Mouse (Mus musculus) neural tube, embryonic 14.5 days (tissue): ENCODE results near the gene Plcl2. TPM values are rescaled to one million over a fixed set of nuclear protein-coding genes. Genes with fewer than 3 reads are reported as not detected.
"Not testable (repeated sequence)": the region's sequence is repeated elsewhere in the genome, so short reads cannot be mapped to it uniquely, and the experiment has no call there.

Experiments
- ATAC-seq: fragments of 200-750 bp; cut with Nextera tagmentation; 2 replicates; pipeline ENCODE4 v1.8.0; 2017; ENCODE audit warnings: low read depth, mild to moderate bottlenecking, moderate TSS enrichment, moderate library complexity
- H3K27ac ChIP-seq: fragments of 300-500 bp; sonication (generic); 2 replicates; pipeline ENCODE4 v1.5.1; 2014; ENCODE audit warnings: low read depth, mild to moderate bottlenecking, control low read depth, low read length, moderate library complexity, mixed read lengths
- H3K27me3 ChIP-seq: fragments of 300-500 bp; sonication (generic); 2 replicates; pipeline ENCODE4 v1.6.1; 2014; ENCODE audit warnings: low read length; ENCODE audit not compliant: control insufficient read depth, insufficient read depth
- H3K36me3 ChIP-seq: fragments of 300-500 bp; sonication (generic); 2 replicates; pipeline ENCODE4 v1.6.1; 2014; ENCODE audit warnings: low read length, mixed read lengths; ENCODE audit not compliant: control insufficient read depth, insufficient read depth
- H3K4me1 ChIP-seq: fragments of 300-500 bp; sonication (generic); 2 replicates; pipeline ENCODE4 v1.6.1; 2014; ENCODE audit warnings: low read length; ENCODE audit not compliant: control insufficient read depth, insufficient read depth
- H3K4me2 ChIP-seq: fragments of 300-500 bp; sonication (generic); 2 replicates; pipeline ENCODE4 v1.6.1; 2014; ENCODE audit warnings: mild to moderate bottlenecking, low read depth, low read length, control low read depth
- H3K4me3 ChIP-seq: fragments of 300-500 bp; sonication (generic); 2 replicates; pipeline ENCODE4 v1.5.1; 2014; ENCODE audit warnings: low read depth, low read length, control low read depth, mixed read lengths
- H3K9ac ChIP-seq: fragments of 300-500 bp; sonication (generic); replicated peaks from 2 replicates; pipeline ENCODE4 v1.6.1; 2014; ENCODE audit warnings: low read depth, mild to moderate bottlenecking, control low read depth, low read length, mixed read lengths
- H3K9me3 ChIP-seq: fragments of 300-500 bp; sonication (generic); 2 replicates; pipeline ENCODE4 v1.6.1; 2016; ENCODE audit warnings: low read length; ENCODE audit not compliant: control insufficient read depth
- WGBS: fragments of 180-500 bp; shearing (Covaris S2); extraction: QIAGEN DNeasy Blood & Tissue Kit; methylation state at CpG from one replicate; pipeline ENCODE4 v1.1.7; 2014; 5-methylcytosine and 5-hydroxymethylcytosine counted together
- polyA plus RNA-seq: library from polyadenylated mRNA; unstranded; fragments of >200 nt; fragmentation: Nextera tagmentation; extraction: Ambion mirVana; gene quantifications from 2 replicates; pipeline ENCODE4 v1.2.1, GENCODE M21; 2014

Gene Plcl2
- polyA plus RNA-seq, 1 experiment from 2014 or later: 13.6 TPM

- 80% methylated on average over 3 of the region's 3 CpGs for WGBS
- Histone ChIP-seq H3K4me1 (0 out of 2 replicates have a peak, but pooled peaks cover 4% of the 10 kb centered on the region), H3K27ac (no peak overlapping the region), H3K4me2 (no peak overlapping the region), H3K4me3 (no peak overlapping the region), H3K36me3 (no peaks in the 10 kb centered on the region), H3K9me3 (no peaks in the 10 kb centered on the region), H3K9ac (no peak overlapping the region), H3K27me3 (no peaks in the 10 kb centered on the region)
- ATAC-seq: no peak
Measured at GRCm38 (mm10) chr17:50621996-50622395, 112.8 kb downstream of the Plcl2 start.

GRCm38 (mm10) chr17:50625584-50625983, 116.4 kb downstream of the Plcl2 start:
- H3K27ac ChIP-seq: no peak overlapping the region
- no peak overlapping the region for H3K4me3 ChIP-seq
- H3K4me1 ChIP-seq: 0 out of 2 replicates have a peak, but pooled peaks cover 4% of the 10 kb centered on the region
- no peaks in the 10 kb centered on the region for H3K9me3 ChIP-seq
- no peak overlapping the region for H3K9ac ChIP-seq
- no peak for ATAC-seq
- H3K36me3 ChIP-seq: no peaks in the 10 kb centered on the region
- H3K4me2 ChIP-seq: no peak overlapping the region
- WGBS: 91% methylated on average over 4 of the region's 4 CpGs
- H3K27me3 ChIP-seq: no peaks in the 10 kb centered on the region

- WGBS: 89% methylated on average over 3 of the region's 3 CpGs
- Histone ChIP-seq H3K27ac (no peak overlapping the region), H3K9me3 (no peaks in the 10 kb centered on the region), H3K4me2 (no peak overlapping the region), H3K27me3 (no peaks in the 10 kb centered on the region), H3K9ac (no peak overlapping the region), H3K36me3 (no peaks in the 10 kb centered on the region), H3K4me1 (0 out of 2 replicates have a peak, but pooled peaks cover 4% of the 10 kb centered on the region), H3K4me3 (no peak overlapping the region)
- peak; percentile 41; the same call in 1 of the 2 replicates for ATAC-seq
Measured at GRCm38 (mm10) chr17:50627658-50628057, 118.5 kb downstream of the Plcl2 start.

GRCm38 (mm10) chr17:50628716-50629115, 119.5 kb downstream of the Plcl2 start:
- H3K9me3 ChIP-seq: no peaks in the 10 kb centered on the region
- 0 out of 2 replicates have a peak, but pooled peaks cover under 1% of the 10 kb centered on the region for H3K4me1 ChIP-seq
- H3K36me3 ChIP-seq: no peaks in the 10 kb centered on the region
- no peaks in the 10 kb centered on the region for H3K27me3 ChIP-seq
- no peak overlapping the region for H3K4me2 ChIP-seq
- no peak overlapping the region for H3K9ac ChIP-seq
- no peak overlapping the region for H3K27ac ChIP-seq
- H3K4me3 ChIP-seq: no peak overlapping the region
- ATAC-seq: no peak

GRCm38 (mm10) chr17:50630992-50631391, 121.8 kb downstream of the Plcl2 start:
- H3K9ac ChIP-seq, H3K36me3 ChIP-seq, H3K27me3 ChIP-seq, H3K27ac ChIP-seq, H3K9me3 ChIP-seq, H3K4me3 ChIP-seq, H3K4me2 ChIP-seq, H3K4me1 ChIP-seq, ATAC-seq: not testable (repeated sequence)

- Histone ChIP-seq H3K4me3 (no peak overlapping the region), H3K36me3 (no peaks in the 10 kb centered on the region), H3K4me2 (no peak overlapping the region), H3K27ac (no peak overlapping the region), H3K9me3 (no peaks in the 10 kb centered on the region), H3K4me1 (no peaks in the 10 kb centered on the region), H3K27me3 (no peaks in the 10 kb centered on the region), H3K9ac (no peak overlapping the region)
- WGBS: 79% methylated on average over 7 of the region's 7 CpGs
- ATAC-seq: 0 out of 2 replicates have a peak, but pooled peaks have one; percentile 44
Measured at GRCm38 (mm10) chr17:50634008-50634871, 125.0 kb downstream of the Plcl2 start.

- ATAC-seq: no peak
- 81% methylated on average over 8 of the region's 8 CpGs for WGBS
- H3K9ac ChIP-seq: no peak overlapping the region
Measured at GRCm38 (mm10) chr17:50635961-50636585, 126.9 kb downstream of the Plcl2 start.

GRCm38 (mm10) chr17:50638791-50639190, 129.6 kb downstream of the Plcl2 start:
- no peaks in the 10 kb centered on the region for H3K9me3 ChIP-seq
- H3K4me3 ChIP-seq: no peak overlapping the region
- no peak for ATAC-seq
- no peaks in the 10 kb centered on the region for H3K36me3 ChIP-seq
- no peak overlapping the region for H3K9ac ChIP-seq
- no peaks in the 10 kb centered on the region for H3K27me3 ChIP-seq
- 81% methylated on average over 3 of the region's 3 CpGs for WGBS
- no peak overlapping the region for H3K4me2 ChIP-seq
- H3K4me1 ChIP-seq: no peaks in the 10 kb centered on the region
- no peak overlapping the region for H3K27ac ChIP-seq

More at GRCm38 (mm10) chr17:50635961-50636585, 126.9 kb downstream of the Plcl2 start:
- no peaks in the 10 kb centered on the region for H3K9me3 ChIP-seq
- H3K27me3 ChIP-seq: no peaks in the 10 kb centered on the region
- no peaks in the 10 kb centered on the region for H3K36me3 ChIP-seq
- H3K4me3 ChIP-seq: no peak overlapping the region
- H3K27ac ChIP-seq: no peak overlapping the region
- H3K4me1 ChIP-seq: no peaks in the 10 kb centered on the region
- H3K4me2 ChIP-seq: no peak overlapping the region

- Histone ChIP-seq H3K27me3 (no peaks in the 10 kb centered on the region), H3K9me3 (no peaks in the 10 kb centered on the region), H3K4me1 (no peaks in the 10 kb centered on the region), H3K36me3 (no peaks in the 10 kb centered on the region), H3K4me3 (no peak overlapping the region), H3K9ac (no peak overlapping the region), H3K4me2 (no peak overlapping the region), H3K27ac (no peak overlapping the region)
- WGBS: 88% methylated on average over 2 of the region's 2 CpGs
- no peak for ATAC-seq
Measured at GRCm38 (mm10) chr17:50641076-50641610, 131.9 kb downstream of the Plcl2 start.
